Mouse (Mus musculus) 3T3-L1 (cell line): ENCODE measurements around the gene Mtus2.

Experiments
- DNase-seq: peaks from one replicate; pipeline ENCODE4 v3.0.0-alpha.2; 2015; ENCODE audit warnings: low read depth, low spot score

Gene Mtus2

GRCm38 (mm10) chr5:148339126-148339525 lies 382.0 kb downstream of the Mtus2 start:
- peak; percentile 60 for DNase-seq

- no peak for DNase-seq
Measured at GRCm38 (mm10) chr5:148342061-148342741, 385.1 kb downstream of the Mtus2 start.

GRCm38 (mm10) chr5:148344374-148344773 lies 387.3 kb downstream of the Mtus2 start:
- no peak for DNase-seq

GRCm38 (mm10) chr5:148346543-148346942 lies 389.4 kb downstream of the Mtus2 start:
- peak; percentile 68 for DNase-seq

GRCm38 (mm10) chr5:148348153-148348552 lies 391.0 kb downstream of the Mtus2 start:
- DNase-seq = no peak

GRCm38 (mm10) chr5:148349327-148350011 lies 392.3 kb downstream of the Mtus2 start:
- peak; percentile 40 for DNase-seq

GRCm38 (mm10) chr5:148353429-148353828 lies 396.3 kb downstream of the Mtus2 start:
- no peak for DNase-seq

- DNase-seq = no peak
Measured at GRCm38 (mm10) chr5:148354536-148354935, 397.4 kb downstream of the Mtus2 start.

- no peak for DNase-seq
Measured at GRCm38 (mm10) chr5:148355822-148356221, 398.7 kb downstream of the Mtus2 start.

- no peak for DNase-seq
Measured at GRCm38 (mm10) chr5:148357168-148357567, 400.0 kb downstream of the Mtus2 start.

- DNase-seq = no peak
Measured at GRCm38 (mm10) chr5:148359131-148359530, 402.0 kb downstream of the Mtus2 start.

GRCm38 (mm10) chr5:148360922-148361758 lies 404.0 kb downstream of the Mtus2 start:
- peak; percentile 97 for DNase-seq

- DNase-seq = no peak
Measured at GRCm38 (mm10) chr5:148361759-148362010, 404.6 kb downstream of the Mtus2 start.

GRCm38 (mm10) chr5:148362296-148362695 lies 405.2 kb downstream of the Mtus2 start:
- DNase-seq = no peak

GRCm38 (mm10) chr5:148363441-148364113 lies 406.5 kb downstream of the Mtus2 start:
- DNase-seq = no peak
